Mouse (Mus musculus): Measurements from ENCODE around the gene Usb1. TPM values are rescaled to one million over a fixed set of nuclear protein-coding genes. Genes with fewer than 3 reads are reported as not detected.

Usb1 gene
- polyA plus RNA-seq, 1 experiment from 2014 or later = 37.4 TPM

DNA sequence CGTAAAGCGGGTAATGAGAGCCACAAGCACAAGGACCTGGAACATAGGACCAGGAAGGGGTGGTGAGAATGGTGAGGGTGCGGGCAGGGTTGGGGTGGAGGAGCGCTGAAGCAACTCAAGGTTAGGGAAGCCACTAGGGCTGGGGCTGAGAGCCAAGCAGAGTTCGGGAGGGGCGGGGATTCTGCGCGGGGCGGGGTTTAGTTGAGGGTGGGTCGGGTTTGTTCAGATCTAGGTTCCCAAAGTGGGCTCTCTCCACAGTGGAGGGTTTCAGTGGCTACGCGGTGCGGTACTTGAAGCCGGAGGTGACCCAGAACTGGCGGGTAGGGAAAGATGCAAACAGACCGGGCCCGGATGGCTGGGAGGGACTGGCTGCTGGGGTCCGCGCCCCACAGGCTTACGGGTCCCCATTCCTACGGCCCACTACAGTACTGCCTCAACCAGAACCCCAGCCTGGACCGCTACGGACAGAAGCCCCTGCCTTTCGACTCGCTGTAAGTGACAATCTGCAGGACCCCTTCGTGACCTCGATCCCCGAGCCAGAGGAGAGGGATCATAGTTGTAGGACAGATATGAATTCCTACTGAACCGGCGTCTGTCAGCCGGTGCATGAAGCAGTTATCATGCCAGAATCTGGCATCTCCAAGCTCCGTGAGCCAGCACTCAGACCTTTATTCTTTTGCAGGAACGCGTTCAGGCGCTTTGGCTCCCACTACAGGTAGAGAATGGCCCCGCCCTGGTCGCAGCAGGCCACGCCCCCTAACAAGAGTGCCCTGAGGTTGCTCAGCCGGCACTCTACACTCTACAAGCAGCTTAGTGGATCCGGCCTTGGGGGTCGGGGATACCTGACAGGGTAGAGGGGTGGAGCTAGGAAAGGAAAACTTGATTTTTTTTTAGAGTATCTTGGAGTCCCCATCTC is 11.6 kb upstream of the Usb1 start:
- peak overlapping the region; percentile 41 for H3K4me3 ChIP-seq
- H3K4me1 ChIP-seq = peaks cover 12% of the 10 kb centered on the region
- no peaks in the 10 kb centered on the region for H3K9me3 ChIP-seq
- peak overlapping the region; percentile 84 for H3K4me2 ChIP-seq
- no peaks in the 10 kb centered on the region for H3K27me3 ChIP-seq (replicated peaks)
- WGBS = 2% methylated on average over 41 of the region's 41 CpGs
- ATAC-seq (replicated peaks) = peak; percentile 74
- peak overlapping the region; percentile 51 for H3K9ac ChIP-seq
- H3K36me3 ChIP-seq (replicated peaks) = peaks cover 4% of the 10 kb centered on the region; the same call in 1 of the 2 replicates
- H3K27ac ChIP-seq = 0 out of 2 replicates have a peak overlapping the region, but pooled peaks have one; percentile 23

DNA sequence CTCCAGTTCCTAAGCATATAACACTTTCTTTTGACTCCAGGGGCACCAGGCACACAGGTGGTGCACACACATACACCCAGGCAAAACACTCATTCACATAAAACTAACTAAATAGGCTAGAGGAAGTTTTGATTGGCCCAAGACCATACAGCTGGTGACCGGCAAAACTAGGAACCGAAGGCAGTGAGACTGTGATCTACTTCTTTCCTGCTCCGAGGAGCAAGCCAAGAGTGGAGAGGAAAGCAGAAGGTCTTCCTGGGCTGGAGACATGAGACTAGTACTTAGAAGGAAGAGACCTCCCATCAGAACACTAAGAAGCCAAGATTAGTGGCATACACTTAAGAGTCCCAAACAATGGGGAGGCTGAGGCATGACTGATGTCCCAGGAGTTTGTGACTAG is 8.9 kb upstream of the Usb1 start:
- Histone ChIP-seq H3K4me3 (no peak overlapping the region), H3K9ac (no peak overlapping the region), H3K27ac (no peak overlapping the region), H3K4me1 (peaks cover 24% of the 10 kb centered on the region), H3K9me3 (no peaks in the 10 kb centered on the region), H3K27me3 (replicated peaks) (no peaks in the 10 kb centered on the region), H3K36me3 (replicated peaks) (peaks cover 20% of the 10 kb centered on the region), H3K4me2 (no peak overlapping the region)
- WGBS = 90% methylated on average over 3 of the region's 3 CpGs
- no peak for ATAC-seq (replicated peaks)

DNA sequence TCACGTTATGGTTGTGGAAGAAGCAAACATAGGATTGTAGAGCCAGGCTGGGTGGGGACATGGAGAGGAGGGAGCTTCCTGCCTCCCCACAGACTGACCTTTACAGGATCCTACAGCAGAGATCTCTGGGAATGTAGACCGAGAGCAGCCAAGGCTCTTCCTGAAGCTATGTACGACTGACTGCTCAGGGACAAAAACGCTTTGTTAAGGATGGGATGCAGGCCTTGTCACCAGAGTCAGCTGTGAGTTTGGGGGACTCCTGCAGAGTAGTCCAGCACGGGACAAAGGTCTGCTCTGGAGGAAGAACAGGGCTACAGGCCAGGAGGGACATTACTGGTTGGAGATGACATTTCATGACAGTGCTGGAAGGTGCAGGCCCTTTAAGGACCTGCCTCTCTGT is 7.4 kb upstream of the Usb1 start:
- H3K27ac ChIP-seq = no peak overlapping the region
- no peak overlapping the region for H3K4me2 ChIP-seq
- no peaks in the 10 kb centered on the region for H3K9me3 ChIP-seq
- no peak overlapping the region for H3K4me3 ChIP-seq
- ATAC-seq (replicated peaks) = no peak
- H3K4me1 ChIP-seq = peaks cover 27% of the 10 kb centered on the region
- no peaks in the 10 kb centered on the region for H3K27me3 ChIP-seq (replicated peaks)
- H3K36me3 ChIP-seq (replicated peaks) = peaks cover 30% of the 10 kb centered on the region
- H3K9ac ChIP-seq = no peak overlapping the region
- 35% methylated on average over 5 of the region's 5 CpGs for WGBS

DNA sequence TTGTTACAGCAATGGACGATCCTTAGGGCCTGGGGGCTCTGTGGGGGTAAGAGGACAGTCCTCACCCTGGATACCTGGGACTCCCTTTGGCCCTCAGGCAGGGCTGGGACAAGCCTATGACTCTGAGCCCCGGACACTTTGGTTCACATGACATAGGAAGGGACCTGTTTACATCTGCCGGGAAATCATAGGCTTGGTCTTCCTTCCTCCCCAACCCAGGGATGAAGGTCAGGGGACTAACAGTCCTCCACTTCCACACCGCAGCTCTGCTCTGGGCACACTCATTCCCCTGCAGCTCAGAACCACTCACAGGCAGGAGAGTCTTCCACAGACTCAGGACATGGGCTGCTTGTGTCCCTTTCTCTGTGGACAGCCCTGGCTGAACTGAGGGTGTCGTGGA is 5.3 kb upstream of the Usb1 start:
- Histone ChIP-seq H3K36me3 (replicated peaks) (peaks cover 30% of the 10 kb centered on the region), H3K9ac (no peak overlapping the region), H3K4me3 (no peak overlapping the region), H3K27me3 (replicated peaks) (no peaks in the 10 kb centered on the region), H3K4me2 (no peak overlapping the region), H3K4me1 (peaks cover 28% of the 10 kb centered on the region), H3K27ac (no peak overlapping the region), H3K9me3 (no peaks in the 10 kb centered on the region)
- ATAC-seq (replicated peaks) = no peak
- WGBS = 86% methylated on average over 5 of the region's 5 CpGs

DNA sequence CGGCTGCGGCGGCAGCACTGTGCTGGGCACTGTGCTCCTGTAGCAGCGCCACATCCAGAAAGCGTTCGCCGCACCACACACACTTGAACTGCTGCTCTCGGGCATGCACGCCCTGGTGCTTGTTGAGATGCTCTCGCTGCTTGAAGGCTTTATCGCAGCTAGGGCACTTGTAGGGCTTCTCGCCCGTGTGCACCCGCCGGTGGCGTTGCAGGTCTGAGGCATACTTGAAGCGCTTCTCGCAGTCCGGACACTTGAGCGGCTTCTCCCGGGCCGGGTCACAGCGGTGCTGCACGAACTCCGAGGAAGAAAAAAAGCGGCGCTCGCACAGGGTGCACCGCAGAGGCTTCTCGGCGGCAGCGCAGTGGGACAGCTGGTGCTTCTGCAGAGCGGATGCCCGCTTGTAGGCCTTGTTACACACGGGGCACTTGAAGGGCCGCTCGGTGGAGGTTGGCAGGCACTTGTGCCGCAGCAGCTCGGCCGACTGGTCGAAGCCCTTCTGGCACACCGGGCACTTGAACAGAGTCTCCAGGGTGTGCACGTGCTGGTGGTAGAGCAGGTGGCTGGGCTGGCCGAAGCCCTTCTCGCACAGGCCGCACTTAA is 4.1 kb upstream of the Usb1 start:
- no peaks in the 10 kb centered on the region for H3K9me3 ChIP-seq
- no peak overlapping the region for H3K4me3 ChIP-seq
- no peak for ATAC-seq (replicated peaks)
- H3K9ac ChIP-seq = no peak overlapping the region
- H3K27me3 ChIP-seq (replicated peaks) = no peaks in the 10 kb centered on the region
- no peak overlapping the region for H3K4me2 ChIP-seq
- peaks cover 35% of the 10 kb centered on the region for H3K4me1 ChIP-seq
- WGBS = 89% methylated on average over 46 of the region's 46 CpGs
- H3K27ac ChIP-seq = no peak overlapping the region
- H3K36me3 ChIP-seq (replicated peaks) = peaks cover 30% of the 10 kb centered on the region

DNA sequence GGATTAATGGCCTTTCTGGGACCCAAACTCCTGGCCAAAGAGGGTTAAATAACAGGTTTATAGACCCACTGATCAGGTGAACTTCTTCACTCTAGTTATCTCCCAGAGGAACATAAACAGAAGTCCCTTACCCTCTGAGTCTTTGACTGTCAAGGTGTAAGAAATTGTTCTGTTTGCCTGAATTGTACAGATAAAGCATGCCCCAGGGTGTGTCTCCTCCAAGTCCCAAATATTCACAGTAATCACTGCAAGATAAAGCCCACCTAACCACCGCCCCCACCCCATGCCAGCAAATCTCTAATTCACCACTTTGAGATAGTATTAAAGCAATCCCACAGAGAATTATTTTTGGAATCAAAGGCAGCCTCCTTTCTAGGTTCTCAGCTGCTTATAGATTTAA is 1.7 kb upstream of the Usb1 start:
- peaks cover 36% of the 10 kb centered on the region for H3K4me1 ChIP-seq
- peak overlapping the region; percentile 77 for H3K4me3 ChIP-seq
- H3K27me3 ChIP-seq (replicated peaks) = no peaks in the 10 kb centered on the region
- peak overlapping the region; percentile 94; the same call in 1 of the 2 replicates for H3K27ac ChIP-seq
- peak overlapping the region; percentile 83 for H3K9ac ChIP-seq
- H3K9me3 ChIP-seq = no peaks in the 10 kb centered on the region
- H3K4me2 ChIP-seq = peak overlapping the region; percentile 71
- ATAC-seq (replicated peaks) = no peak
- 80% methylated on average over 1 of the region's 1 CpGs for WGBS
- peaks cover 30% of the 10 kb centered on the region for H3K36me3 ChIP-seq (replicated peaks)

DNA sequence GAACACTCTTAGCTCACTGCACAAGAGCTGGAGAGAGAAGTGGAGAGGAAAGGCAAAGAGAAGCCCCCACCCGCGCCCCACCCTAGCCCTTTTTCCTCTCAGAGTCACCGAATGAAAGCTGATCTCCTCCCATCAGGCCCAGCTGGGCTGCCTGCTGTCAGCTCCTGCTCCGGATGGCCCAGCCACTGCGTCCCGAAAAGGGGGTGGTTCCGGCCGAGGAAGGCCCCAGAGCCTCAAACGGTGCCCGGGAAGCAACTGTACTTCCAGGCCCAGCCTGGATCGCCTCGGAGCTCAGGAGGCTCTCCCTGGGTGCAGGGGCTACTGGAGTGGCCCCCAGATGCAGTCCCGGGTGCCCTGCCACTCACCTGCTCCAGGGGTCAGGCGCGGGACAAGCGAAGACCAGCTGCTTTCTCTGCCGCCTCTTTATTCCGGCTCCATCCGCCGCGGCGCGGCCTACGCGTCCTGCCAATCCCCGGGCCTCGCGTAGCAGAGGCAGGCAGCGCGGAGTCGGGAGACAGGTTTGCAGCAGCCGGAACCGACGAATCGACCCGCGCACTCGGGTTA is 846 bp upstream of the Usb1 start:
- Histone ChIP-seq H3K4me1 (peaks cover 35% of the 10 kb centered on the region), H3K9ac (peak overlapping the region; percentile 83), H3K36me3 (replicated peaks) (peaks cover 29% of the 10 kb centered on the region), H3K9me3 (no peaks in the 10 kb centered on the region), H3K27ac (peak overlapping the region; percentile 94), H3K4me3 (peak overlapping the region; percentile 77), H3K27me3 (replicated peaks) (no peaks in the 10 kb centered on the region), H3K4me2 (peak overlapping the region; percentile 71)
- WGBS = under 1% methylated on average over 38 of the region's 38 CpGs
- peak; percentile 53 for ATAC-seq (replicated peaks)

DNA sequence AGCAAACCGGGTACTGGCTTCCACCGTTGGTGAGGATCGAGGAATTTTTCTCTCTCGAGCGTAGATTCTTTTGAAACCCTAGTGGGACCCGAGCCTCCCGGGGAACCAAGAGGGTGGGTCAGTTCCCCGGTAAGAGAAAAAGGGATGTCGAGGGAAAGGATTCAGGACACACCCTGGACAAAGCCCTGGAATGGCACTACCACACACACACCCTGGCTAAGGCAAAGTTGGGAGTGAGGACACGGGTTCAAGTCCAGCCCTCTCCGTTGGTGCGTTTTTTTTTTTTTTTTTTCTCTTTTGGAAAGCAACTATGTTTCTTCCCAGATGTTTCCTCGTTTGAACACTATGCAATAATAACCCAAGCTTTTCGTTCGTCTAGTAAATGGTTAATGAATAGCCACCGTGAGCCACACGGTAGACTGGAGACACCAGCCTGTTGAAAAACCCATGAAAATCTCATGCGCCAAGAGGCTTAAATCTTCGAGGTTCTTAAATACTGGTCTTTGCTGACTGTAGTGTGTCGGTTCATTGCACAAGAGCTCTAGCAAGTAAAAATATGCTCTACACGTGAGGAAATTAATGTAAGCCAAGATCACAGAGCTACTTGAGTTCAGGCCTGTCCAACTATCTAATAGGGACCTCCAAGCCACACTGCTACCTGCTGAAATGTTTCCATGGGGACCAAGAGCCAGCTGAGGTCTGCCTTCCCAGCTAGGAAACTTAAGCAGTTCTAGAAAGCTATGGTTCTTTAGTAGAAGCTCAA is 534 bp downstream of the Usb1 start:
- Histone ChIP-seq H3K36me3 (replicated peaks) (peaks cover 23% of the 10 kb centered on the region), H3K4me1 (peaks cover 26% of the 10 kb centered on the region), H3K27me3 (replicated peaks) (no peaks in the 10 kb centered on the region), H3K9ac (peak overlapping the region; percentile 83), H3K27ac (peak overlapping the region; percentile 94), H3K4me3 (peak overlapping the region; percentile 77), H3K4me2 (peak overlapping the region; percentile 71), H3K9me3 (no peaks in the 10 kb centered on the region)
- no peak for ATAC-seq (replicated peaks)
- 23% methylated on average over 21 of the region's 21 CpGs for WGBS

DNA sequence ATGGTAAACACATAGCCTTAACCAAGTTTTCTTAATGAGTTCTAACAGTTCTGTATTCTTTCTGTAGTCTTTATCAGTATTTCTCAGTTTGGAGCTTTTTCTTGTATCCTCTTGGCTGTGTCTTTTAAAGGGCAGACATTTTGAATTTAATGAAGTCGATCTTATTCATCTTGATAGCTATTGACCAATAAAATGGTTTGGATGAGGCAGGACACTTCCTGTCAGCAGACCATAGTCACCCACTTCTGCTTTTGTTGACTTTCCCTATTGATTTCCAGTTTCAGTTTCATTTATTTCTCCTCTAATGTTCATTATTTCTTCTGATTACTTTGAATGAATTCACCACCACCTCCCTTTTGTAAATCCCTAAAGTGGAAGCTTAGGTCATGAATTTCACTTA is 3.6 kb downstream of the Usb1 start:
- Histone ChIP-seq H3K27me3 (replicated peaks) (no peaks in the 10 kb centered on the region), H3K9me3 (no peaks in the 10 kb centered on the region), H3K36me3 (replicated peaks) (peaks cover 14% of the 10 kb centered on the region; the same call in 1 of the 2 replicates), H3K27ac (no peak overlapping the region), H3K9ac (no peak overlapping the region), H3K4me2 (no peak overlapping the region), H3K4me1 (peaks cover 10% of the 10 kb centered on the region), H3K4me3 (no peak overlapping the region)
- 92% methylated on average over 1 of the region's 1 CpGs for WGBS
- ATAC-seq (replicated peaks) = no peak

DNA sequence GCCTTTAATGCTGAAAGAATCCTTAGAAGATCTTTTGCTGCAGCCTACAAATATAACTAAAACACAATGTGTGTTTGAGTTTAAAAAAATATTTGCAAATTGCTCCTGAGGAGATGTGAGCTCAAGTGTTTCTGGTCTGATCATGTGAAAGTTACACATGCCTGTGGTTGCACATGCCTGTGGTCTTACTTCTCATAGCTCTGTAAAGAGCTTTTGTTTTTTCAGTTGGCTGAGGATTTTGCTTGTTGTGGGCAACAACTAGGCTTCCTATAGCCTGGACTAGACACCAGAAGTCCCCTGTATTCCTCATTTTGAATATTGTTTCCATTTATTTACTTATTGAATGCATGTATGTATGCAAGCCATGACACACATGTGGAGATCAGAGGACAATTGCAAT is 4.3 kb downstream of the Usb1 start:
- Histone ChIP-seq H3K36me3 (replicated peaks) (peaks cover 14% of the 10 kb centered on the region; the same call in 1 of the 2 replicates), H3K4me2 (no peak overlapping the region), H3K4me3 (no peak overlapping the region), H3K4me1 (peaks cover 9% of the 10 kb centered on the region; the same call in 1 of the 2 replicates), H3K9ac (no peak overlapping the region), H3K27ac (no peak overlapping the region), H3K27me3 (replicated peaks) (no peaks in the 10 kb centered on the region), H3K9me3 (no peaks in the 10 kb centered on the region)
- ATAC-seq (replicated peaks) = no peak

DNA sequence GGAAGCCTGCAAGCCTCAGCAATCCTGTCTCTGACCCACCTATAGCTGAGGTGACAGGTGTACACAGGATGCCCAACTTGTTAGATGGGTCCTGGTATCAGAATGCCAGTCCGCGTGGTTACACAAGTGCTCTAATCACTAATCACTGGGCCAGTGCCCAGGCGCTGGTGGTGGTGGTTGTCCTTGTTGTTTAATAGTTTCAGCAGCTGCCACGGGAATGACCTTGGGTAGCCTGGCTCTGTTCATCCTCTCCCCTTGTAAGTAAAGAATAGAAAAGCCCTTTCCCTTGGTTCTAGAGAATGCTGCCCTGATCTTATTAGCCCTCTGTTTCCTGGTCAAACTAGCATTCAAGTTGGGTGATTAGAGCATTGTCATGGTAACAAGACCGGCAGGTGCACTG is 9.6 kb downstream of the Usb1 start:
- no peak overlapping the region for H3K9ac ChIP-seq
- H3K27ac ChIP-seq = no peak overlapping the region
- H3K36me3 ChIP-seq (replicated peaks) = peaks cover 22% of the 10 kb centered on the region
- no peaks in the 10 kb centered on the region for H3K27me3 ChIP-seq (replicated peaks)
- 52% methylated on average over 5 of the region's 5 CpGs for WGBS
- no peak overlapping the region for H3K4me3 ChIP-seq
- H3K9me3 ChIP-seq = no peaks in the 10 kb centered on the region
- no peak overlapping the region for H3K4me2 ChIP-seq
- H3K4me1 ChIP-seq = no peaks in the 10 kb centered on the region
- no peak for ATAC-seq (replicated peaks)

DNA sequence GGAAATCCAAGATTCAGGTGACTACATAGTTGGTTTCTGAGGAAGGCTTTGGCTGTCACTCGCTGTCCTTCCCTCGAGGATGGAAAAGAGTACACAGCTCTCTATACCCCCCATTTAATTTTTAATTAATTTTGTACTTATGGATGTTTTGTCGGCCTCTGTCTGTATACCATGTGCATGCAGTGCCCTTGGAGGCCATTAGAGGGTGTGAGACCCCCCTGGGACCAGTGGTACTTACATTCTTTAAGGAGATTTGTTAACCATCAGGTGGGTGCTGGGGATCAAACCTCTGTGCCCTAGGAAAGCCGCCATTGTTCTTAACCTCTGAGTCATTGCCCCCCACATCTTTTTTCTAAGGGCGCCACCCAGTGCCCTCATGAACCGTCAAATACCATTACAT is 12.6 kb downstream of the Usb1 start:
- no peak overlapping the region for H3K4me3 ChIP-seq
- peaks cover 18% of the 10 kb centered on the region for H3K4me1 ChIP-seq
- no peak overlapping the region for H3K4me2 ChIP-seq
- ATAC-seq (replicated peaks) = no peak
- H3K27me3 ChIP-seq (replicated peaks) = no peaks in the 10 kb centered on the region
- no peak overlapping the region for H3K9ac ChIP-seq
- no peak overlapping the region for H3K27ac ChIP-seq
- 80% methylated on average over 6 of the region's 6 CpGs for WGBS
- H3K9me3 ChIP-seq = no peaks in the 10 kb centered on the region
- H3K36me3 ChIP-seq (replicated peaks) = peaks cover 17% of the 10 kb centered on the region

Measured in midbrain, embryonic 15.5 days (tissue).